Mouse (Mus musculus) mouse embryonic stem cell (cell line): ENCODE data around the gene Ramp2.

Experiments used
- in situ Hi-C, 2 experiments: fragments of 300-500 bp; cut with MboI; formaldehyde crosslinking; loops; 1 replicate in 1 of 2; 3 replicates in 1 of 2; pipeline ENCODE4 v1.14.3; 2019 to 2020; ENCODE audit warnings: low sequenced_read_pairs in 2 of 2, low pct_unique_long_range_greater_than_20kb in 1 of 2, mixed read lengths in 1 of 2; ENCODE audit not compliant: unreplicated experiment in 1 of 2

The Ramp2 gene

DNA sequence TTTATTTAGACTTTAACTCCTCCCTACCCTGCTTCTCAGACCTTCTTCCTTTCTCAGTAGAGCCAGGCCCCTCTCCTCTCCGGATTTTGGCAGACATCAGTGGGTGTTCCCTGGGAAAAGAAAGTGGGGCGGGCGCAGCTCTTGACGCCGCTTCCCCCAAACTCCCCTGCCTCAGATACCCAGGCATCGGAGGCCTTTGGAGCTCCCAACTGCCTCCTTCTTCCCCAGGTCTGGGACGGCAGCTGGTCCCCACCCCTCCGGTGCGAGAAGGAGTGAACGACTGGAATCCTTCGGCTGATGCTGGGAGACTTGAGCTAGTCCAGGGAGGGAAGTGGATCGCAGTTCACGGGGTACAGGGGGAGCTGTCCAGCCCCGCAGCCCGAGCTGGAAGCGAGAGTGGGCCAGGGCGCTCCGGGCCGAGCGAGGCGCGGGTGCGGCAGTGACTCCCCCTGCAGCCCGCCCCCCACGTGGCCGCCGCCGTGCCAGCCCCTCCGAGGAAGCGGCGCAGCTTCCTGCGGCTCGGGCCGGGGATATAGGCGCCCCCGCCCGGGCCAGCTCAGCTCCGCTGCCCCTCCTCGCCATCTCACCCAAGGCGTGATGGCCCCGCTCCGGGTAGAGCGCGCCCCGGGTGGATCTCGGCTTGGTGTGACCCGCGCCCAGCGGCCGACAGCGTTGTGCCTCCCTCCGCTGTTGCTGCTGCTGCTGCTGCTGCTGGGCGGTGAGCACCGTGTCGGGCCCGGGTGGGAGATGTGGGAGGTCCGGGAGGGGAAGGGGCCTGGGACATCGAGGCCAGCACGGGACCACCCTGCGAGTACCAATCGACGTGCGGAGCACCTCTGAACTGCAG is at the start of gene Ramp2:
TSS of gene Ramp2 (plus strand) at position 174 of the 847 bp plus-strand sequence.
- in situ Hi-C loops = loop anchor here (5.0 to 10.0 kb wide), 2 partner anchors 34 to 51 kb away; no protein-coding TSS in a partner anchor

DNA sequence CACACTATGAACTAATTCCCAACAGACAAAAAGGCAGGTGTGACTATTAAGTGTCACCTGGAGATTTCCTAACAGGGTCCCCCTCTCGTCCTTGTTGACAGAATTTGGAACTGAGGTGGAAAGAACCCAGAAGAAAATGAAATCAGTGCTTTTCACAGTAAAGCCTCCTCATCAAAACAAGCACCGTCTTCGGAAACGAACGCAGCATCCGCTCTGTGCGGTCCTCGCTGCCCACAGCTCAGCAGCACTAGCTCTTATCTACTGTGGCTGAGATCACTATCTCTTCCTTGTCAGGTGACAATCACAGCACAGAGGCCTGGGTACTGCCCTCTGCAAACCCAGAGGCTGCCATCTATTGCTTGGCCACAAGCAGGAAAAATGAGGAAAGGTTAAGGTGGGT is 49.7 kb upstream of the Ramp2 start:
- in situ Hi-C loops = loop anchor here in 1 of 2 experiments (10.0 kb wide), 1 partner anchor 49 kb away; the partner anchor contains the start of gene Ramp2

DNA sequence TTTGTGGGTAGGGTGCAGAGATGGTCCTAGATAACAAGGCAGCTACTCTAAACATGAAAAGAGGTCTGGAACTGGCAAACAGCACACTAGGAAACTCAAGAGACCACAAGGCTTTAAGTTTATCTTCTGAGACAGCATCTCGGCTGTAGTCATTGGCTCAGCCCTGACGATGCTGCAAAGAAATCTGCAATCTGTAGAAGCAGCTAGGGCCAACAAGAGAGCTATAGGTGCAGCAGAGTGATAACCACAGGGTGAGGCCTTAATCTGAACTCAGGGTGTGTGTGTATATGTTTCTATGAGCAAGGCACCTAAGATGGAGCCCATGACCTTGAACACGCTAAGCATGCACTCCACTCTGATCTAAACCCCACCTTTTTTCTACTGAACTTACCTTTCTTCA is 46.3 kb upstream of the Ramp2 start:
- in situ Hi-C loops = loop anchor here in 1 of 2 experiments (10.0 kb wide), 1 partner anchor 45 kb away; the partner anchor contains the start of gene Ramp2

DNA sequence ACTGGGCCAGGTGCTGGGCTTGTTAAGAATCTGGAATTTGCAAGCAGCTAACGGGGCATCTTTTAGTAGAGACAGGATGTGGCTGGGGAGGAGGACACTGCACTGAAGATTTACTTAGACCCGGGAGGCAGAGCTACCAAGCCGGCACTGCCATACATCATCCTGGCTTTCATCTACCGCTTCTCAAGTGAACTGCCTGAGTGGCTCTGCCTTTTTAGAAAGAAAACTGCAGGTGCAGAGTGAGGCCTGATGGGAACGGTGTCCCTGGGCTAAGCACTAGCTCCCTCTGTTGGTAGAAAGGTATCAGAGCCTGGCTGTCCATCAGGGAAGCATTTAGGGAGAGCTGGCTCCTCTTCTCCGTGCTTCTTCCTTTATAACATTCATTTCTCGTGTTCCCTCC is 44.8 kb upstream of the Ramp2 start:
- in situ Hi-C loops = no loop called here

DNA sequence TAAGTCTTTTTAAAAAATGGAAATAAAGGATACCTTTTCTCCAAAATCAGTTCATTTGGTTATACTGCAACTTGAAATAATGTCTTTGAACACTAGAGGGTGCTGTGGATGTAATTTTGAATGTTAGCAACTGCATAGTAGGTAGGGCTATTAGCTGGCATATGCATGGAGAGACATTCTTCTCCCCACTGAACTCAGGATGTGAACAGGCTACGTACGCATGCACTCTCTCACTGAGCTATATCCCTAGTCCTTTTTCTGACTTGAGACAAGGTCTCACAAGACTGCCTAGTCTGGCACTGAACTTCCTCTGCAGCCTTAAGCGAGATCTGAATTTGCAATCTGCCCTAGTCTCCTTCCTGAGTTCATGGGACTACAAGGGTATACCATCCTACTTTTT is 33.9 kb upstream of the Ramp2 start:
- in situ Hi-C loops = loop anchor here in 1 of 2 experiments (5.0 kb wide), 1 partner anchor 35 kb away; the partner anchor contains the start of gene Ramp2

DNA sequence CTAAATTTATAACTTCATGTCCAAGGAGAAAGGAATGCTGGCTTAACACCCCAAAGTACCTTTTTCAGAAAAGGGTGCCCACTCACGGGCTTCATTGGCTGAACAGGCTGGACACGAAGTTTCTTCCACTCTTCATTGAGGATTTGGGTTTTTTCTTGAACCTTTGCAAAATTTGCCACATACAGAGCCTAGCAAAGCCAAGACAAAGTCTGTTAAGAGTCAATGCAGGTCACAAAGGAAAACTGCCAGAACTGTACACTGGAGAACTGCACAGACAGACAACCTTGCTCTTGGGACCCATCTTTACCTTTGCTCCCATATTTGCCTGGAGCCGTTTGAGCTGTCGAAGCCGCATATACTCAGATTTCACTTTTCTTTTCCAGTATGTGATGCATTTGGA is 28.9 kb upstream of the Ramp2 start:
- in situ Hi-C loops = loop anchor here in 1 of 2 experiments (5.0 kb wide), 1 partner anchor 35 kb away; the partner anchor contains the start of gene Vps25

DNA sequence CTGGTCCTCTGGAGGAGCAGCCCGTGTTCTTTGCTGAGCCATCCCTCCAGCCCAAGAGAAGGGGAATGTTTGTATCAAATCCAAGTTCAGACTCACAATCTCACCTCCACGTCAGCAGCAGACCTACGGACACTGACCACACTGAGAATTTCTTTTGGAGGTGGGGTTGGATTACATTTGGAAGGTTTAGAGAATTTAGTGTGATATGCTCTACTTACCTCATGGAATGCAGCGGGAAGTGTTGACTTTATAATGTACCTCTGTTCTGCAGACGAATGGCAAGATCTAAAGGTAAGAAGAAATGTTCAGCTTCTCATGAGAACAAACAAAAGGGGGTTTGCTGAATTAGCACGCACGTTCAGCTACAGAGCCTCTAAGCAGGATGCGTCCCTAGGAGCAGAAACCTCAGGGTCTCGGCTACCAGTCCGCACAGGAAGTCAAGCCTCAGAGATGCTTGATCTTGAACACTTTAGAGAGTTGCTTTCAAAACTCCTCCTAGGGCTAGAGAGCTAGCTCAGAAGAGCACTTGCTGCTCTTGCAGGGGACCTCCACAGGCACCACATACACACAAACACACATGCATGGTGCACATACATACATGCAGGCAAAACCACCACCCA is 27.3 kb upstream of the Ramp2 start:
- in situ Hi-C loops = loop anchor here in 1 of 2 experiments (5.0 kb wide), 1 partner anchor 34 kb away; the partner anchor contains the start of gene Vps25

DNA sequence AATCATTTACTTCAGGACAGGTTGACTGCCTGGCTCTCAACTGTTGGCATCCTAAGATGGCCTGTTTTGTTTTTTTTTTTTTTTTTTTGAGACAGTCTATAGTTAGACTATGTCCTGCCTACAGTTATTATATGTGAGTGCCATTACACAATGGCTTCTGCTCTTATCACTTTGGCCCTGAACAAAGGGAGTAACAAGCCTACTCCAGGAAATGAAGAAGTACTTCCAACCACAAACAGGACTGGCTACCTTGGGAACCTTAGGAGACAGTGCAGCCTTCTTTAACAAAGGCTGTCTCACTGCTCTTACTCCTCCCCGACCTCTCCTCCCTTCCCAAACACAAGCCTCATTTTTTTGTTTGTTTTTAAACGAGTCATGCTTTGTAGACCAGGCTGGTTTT is 25.0 kb upstream of the Ramp2 start:
- in situ Hi-C loops = no loop called here

DNA sequence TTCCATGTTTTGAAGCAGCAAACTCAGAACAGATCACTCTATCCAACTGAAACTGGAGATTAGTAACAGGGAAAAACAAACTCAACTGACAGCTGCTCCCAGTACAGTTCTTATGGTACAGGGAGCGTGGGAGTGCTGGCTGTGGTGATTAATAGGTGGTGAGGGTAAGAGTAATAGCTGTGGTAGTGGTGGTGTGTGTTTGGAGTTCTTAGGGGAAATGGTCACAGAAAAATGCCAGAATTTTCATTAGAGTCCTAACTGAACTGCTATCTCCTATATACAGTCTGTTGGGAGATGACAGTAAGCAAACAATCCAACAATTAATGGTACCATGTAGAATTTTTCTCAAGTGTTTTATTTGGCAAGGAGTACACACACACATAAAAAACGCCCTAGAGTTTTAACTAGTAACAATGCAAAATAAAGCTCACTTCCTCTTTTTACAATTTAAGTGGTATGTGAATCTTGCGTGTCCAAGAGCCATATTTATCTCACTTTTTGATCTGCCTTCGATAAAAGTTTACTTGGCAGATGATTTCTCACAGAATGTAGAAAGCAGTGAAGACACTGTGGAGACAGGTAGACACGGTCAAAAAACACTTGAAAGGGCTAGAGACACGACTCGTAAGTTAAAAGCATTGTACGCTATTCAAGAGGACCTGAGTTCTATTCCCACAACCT is 24.4 kb upstream of the Ramp2 start:
- in situ Hi-C loops = no loop called here

DNA sequence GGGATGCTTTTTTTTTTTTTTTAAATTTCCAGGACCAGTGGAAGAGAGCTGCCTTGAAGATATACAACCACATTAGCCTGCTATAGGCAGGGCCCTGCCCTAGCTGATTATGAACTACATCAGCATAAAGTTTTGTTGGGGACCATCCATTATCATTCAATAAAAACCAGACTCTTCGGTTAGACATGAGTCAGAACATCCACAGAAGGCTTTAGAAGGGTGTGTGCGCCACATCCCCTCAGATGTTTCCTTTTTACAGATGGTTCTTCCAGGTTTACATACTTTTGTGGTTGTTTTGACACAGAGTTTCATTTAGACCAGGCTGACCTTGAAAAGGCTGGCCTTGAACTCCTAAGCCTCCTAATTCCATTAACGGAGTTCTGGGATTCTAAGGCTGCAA is 21.5 kb upstream of the Ramp2 start:
- in situ Hi-C loops = no loop called here

DNA sequence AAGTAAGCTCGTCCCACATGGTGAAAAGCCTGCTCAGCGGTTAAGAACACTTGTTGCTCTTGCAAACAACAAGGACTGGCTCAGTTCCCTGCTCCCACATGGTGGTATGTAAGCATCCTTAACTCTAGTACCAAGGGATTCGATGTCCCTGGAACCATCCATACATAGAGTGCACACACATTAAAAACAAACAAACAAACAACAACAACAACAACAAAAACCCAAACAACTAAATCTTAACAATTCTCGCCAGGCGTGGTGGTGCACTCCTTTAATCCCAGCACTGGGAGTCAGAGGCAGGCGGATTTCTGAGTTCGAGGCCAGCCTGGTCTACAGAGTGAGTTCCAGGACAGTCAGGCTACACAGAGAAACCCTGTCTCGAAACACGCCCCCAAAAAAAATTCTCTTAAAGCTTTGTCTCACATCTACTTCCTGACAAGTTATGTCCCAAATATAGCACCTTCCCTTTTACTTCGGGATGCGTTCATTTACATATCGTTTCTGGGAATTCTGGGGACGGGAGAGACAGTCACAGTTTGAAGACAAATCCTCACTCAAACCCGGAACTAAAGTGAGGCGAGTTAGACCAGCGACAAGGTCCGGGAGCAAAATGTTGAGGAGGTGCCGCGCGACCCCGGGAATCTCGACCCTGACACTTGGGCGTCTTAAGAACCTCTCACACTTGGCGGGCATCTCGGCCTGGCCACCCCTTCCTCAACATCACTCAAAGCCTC is 20.3 kb upstream of the Ramp2 start:
- in situ Hi-C loops = no loop called here

DNA sequence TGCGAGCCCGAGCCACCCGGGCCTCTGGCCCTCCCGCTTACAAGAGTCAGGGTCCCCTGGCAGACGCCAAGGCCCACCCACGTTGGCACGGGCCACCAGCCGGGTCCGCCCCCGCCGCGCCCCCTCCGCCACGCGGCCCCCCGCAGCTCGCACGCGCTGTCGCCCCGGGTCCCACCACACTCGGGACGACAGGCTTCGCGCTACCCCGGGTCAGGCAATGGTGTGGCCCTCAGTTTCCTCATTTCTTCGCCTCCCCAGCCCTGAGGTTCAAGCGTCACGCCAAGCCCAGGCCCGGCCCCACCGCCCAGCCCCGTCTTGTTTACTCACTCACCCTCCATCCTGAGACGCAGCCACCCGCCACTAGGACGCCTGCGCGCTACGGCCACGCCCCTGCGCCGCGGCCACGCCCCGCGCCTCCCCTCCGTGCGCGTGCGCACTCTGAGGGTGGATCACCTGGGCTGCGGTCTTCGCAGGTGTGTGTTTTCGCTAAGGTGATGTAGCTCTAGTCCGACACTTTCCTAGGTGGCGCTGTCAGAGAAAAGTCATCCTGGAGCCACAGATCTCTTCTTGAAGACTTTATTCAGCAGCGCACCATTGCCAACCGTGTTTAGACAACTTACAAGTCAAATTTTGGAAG is 19.6 kb upstream of the Ramp2 start, which contains the start of gene Ezh1:
TSS of gene Ezh1 (minus strand) at position 399 of the 637 bp plus-strand sequence.
- in situ Hi-C loops = no loop called here

DNA sequence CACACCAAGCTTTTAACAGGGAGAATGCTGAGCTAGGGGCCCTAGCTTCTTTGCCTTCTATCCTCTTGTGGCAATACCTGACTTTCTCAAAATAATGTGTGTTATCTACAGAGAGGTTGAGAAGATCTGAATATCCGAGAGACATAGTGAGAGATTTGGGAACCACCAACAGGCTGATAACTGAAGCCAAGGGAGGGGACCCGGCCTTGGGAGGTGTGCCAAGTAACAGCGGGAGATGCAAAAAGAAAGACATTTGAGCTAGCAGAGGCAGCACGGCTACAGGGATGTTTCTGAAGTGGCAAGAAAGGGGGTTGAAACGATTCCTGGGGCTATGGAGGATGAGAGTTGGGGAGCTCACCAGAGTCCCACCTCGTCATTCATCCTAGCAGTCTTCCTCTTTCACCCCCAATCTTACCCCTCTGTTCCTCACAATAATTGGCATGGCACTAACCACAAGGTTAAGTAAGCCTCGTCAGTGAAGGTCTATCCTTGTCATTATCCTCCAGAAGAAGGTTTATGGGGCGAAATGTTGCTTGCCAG is 16.4 kb upstream of the Ramp2 start:
- in situ Hi-C loops = no loop called here

DNA sequence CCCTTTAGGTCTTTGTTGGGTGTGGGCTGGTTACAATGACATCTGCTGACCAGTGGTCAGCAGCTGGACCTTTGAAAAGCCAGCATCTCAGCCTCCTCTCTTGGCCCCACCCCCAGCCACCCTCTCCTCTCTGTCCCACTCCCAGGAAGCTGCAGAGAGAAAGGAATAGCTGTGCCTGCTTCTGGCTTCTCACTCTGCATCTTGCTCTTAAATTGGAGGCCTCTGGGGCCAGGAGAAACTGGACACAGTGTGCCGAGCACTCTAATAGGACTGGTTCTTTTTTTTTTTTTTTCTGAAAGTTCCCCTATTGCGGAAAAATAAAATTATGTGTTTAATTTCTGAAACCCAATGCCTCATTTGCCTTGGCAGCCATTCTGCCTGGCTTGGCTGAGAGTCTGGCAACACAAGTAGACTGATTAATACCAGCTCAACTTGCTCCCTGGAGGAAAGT is 15.7 kb upstream of the Ramp2 start:
- in situ Hi-C loops = no loop called here

DNA sequence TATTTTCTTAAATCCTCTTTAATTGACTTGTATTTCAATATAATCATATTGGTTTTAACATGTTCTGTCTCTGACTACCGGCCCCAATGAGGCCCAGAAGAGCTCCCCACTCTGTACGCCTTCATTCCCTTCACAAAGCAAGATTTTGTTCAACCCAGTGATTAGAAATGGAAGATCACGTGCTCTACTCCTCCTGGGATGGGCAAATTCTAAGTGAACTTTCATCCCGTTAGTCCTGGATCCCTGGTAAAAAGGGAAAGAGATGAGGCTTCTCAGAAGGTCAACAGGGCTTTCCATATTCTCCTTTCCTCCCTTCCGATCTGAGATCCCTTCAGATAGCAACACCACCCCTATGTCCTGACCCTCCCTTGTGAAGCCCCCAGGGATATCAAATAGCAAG is 15.3 kb upstream of the Ramp2 start:
- in situ Hi-C loops = no loop called here

DNA sequence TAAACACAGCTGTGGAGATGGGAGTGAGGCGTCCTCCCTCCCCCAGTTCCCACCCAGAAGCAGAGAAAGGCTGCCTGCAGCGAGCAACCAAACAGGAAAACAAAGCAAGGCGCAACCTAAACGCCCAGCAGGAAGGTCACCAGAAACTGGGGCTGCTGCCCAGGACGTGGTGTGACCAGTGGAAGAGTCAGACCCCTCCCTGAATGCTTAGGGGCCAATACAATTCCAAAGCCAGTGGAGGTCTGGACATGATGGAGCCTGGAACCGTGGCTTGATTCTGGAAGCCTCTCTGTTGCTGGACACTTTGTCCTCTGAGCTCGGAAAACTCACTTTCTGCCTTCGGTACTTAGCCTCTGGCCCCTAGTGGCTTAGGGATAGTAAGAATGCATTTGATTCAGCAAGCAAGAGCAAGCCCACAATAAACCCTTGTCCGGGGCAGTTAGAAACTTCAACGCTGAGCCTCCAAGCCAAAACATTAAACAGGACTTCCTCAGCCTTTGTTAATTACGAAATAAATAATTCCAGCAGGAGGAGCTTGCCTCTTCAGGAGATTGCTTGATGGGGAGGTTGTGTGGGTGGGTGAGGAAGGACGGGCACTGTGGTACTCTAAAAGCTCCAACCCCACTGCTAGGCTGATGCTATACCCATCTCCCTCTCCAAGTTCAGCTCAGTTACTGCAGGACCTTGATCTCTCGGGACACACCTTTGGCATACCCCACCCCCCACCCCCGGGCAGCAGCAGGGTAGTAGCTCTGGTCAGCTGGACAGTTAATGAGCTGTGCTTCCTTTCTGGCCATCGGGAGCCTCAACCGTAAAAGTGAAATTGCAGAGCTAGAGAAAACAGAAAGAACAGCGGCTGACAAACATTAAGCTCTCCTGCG is 14.6 kb upstream of the Ramp2 start:
- in situ Hi-C loops = no loop called here
